Mouse (Mus musculus): ENCODE results near the gene Kif12. TPM values are rescaled to one million over a fixed set of nuclear protein-coding genes. Genes with fewer than 3 reads are reported as not detected.

Kif12 gene
- total and polyA plus RNA-seq, 2 experiments from 2014 or later: 0.19 TPM; not detected in 1

DNA sequence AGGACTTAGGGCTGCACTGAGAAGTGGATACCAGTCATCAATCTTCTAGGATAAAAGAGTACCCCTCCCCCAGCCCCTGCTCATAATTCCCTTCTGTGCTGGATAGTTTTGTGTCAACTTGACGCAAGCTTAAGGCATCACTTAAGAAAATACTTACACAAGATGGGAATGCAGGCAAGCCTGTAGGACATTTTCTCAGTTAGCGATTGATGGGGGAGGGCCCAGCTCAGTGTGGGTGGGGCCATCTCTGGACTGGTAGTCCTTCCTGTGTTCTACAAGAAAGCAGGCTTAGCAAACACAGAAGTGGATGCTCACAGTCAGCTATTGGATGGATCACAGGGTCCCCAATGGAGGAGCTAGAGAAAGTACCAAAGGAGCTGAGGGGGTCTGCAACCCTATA lies 22.4 kb upstream of the Kif12 start:
- ATAC-seq: no peak
- H3K36me3 ChIP-seq (ENCODE audit: insufficient read depth): no peaks in the 10 kb centered on the region
- 89% methylated on average over 2 of the region's 2 CpGs for WGBS

DNA sequence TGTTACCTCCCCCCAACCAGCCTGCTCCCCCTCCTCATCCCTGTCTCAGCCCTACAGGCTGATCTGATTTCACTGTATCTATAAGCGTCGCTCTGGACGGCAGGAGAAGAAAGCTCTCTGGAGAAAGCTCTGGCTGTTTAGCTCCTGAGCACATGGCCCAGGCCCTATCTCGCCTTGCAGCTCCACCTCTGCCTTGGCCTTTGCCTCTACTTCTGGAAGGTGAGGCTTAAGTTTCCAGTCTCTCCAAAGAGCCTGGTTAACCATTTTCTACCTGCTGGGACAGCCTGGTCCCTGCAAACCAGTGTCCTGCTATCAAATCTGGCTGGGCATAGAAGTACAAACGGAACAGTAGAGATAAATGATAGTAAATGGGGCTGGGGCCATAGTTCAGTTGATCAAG lies 19.7 kb upstream of the Kif12 start:
- no peak overlapping the region for H3K4me2 ChIP-seq (ENCODE audit: low read depth)
- H3K27me3 ChIP-seq (ENCODE audit: insufficient read depth, low read length): no peaks in the 10 kb centered on the region
- ATAC-seq (no peak), DNase-seq (no peak)
- TF ChIP-seq CTCF (IDR thresholded peaks at IDR 0.05; ENCODE audit: low read depth): no peak
- H3K36me3 ChIP-seq (ENCODE audit: insufficient read depth): no peaks in the 10 kb centered on the region
- H3K4me3 ChIP-seq (ENCODE audit: low read depth, low read length): no peak overlapping the region
- no peak overlapping the region for H3K27ac ChIP-seq (ENCODE audit: low read depth, low read length)
- WGBS: 79% methylated on average over 5 of the region's 5 CpGs
- H3K4me1 ChIP-seq (ENCODE audit: insufficient read depth): no peaks in the 10 kb centered on the region
- H3K9me3 ChIP-seq (ENCODE audit: low read length): no peaks in the 10 kb centered on the region
- H3K9ac ChIP-seq: no peak overlapping the region

More for the DNA sequence above, 22.4 kb upstream of the Kif12 start:
- Histone ChIP-seq H3K27ac (ENCODE audit: low read depth, low read length) (no peak overlapping the region), H3K9ac (no peak overlapping the region), H3K27me3 (ENCODE audit: insufficient read depth, low read length) (no peaks in the 10 kb centered on the region), H3K4me3 (ENCODE audit: low read depth, low read length) (no peak overlapping the region), H3K4me2 (ENCODE audit: low read depth) (no peak overlapping the region), H3K4me1 (ENCODE audit: insufficient read depth) (no peaks in the 10 kb centered on the region), H3K9me3 (ENCODE audit: low read length) (no peaks in the 10 kb centered on the region)
- no peak for DNase-seq
- no peak for TF ChIP-seq CTCF (IDR thresholded peaks at IDR 0.05; ENCODE audit: low read depth)

DNA sequence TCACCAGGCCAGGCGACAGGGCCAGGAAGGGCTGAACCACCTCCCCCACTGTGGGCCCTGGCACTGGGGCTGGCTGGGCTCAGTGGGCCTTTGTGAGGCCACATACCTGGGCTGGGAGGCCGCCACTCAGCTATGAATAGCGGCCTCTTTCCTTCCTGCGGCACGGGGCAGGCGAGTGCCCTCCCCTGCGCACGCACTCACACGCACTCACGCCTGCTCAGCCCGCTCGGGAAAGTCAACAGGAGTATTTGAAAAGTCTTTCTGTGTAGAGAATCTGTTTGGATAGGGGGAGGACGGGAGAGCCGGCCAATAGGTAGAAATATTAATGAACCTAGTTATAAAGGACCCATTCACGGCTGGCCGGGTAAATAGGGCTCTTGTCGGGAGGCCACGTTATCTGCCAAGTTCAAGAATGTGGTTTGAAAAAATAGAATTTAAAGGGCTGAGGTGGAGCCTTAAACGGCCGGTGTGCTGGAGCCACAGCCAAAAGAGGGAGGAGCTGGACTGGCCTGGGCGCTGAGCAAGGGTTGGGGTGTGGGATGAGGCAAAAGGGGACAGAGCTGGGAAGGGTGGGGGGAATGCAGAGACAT lies 14.4 kb upstream of the Kif12 start:
- Histone ChIP-seq H3K36me3 (ENCODE audit: insufficient read depth) (no peaks in the 10 kb centered on the region), H3K4me3 (ENCODE audit: low read depth, low read length) (no peak overlapping the region), H3K4me2 (ENCODE audit: low read depth) (no peak overlapping the region), H3K27ac (ENCODE audit: low read depth, low read length) (no peak overlapping the region), H3K27me3 (ENCODE audit: insufficient read depth, low read length) (no peaks in the 10 kb centered on the region), H3K4me1 (ENCODE audit: insufficient read depth) (no peaks in the 10 kb centered on the region), H3K9ac (no peak overlapping the region), H3K9me3 (ENCODE audit: low read length) (no peaks in the 10 kb centered on the region)
- whole genome bisulfite sequencing: 22% methylated on average over 21 of the region's 21 CpGs
- DNase-seq (no peak), ATAC-seq (peak; percentile 57)
- no peak for TF ChIP-seq CTCF (IDR thresholded peaks at IDR 0.05; ENCODE audit: low read depth)

DNA sequence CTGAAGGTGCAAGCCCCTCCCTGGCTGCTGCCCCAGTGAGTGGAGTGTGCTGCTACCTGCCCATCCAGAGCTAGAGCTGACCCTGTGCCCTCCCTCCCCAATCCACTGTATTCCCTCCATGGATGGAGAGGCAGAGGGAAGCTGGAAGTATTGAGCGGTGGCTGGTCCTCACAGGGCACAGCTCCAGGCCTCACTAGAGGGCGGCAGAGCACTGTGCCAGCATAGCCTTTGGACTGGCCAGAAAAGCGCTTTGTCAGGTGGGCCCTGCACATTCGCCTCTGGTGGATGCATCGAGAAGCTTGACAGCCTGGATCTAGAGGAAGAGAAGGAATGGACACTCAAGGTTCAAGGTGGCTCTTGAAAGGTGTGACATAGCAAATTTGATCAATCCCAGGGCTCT lies 9.6 kb upstream of the Kif12 start:
- Histone ChIP-seq H3K9ac (no peak overlapping the region), H3K27me3 (ENCODE audit: insufficient read depth, low read length) (no peaks in the 10 kb centered on the region), H3K36me3 (ENCODE audit: insufficient read depth) (no peaks in the 10 kb centered on the region), H3K9me3 (ENCODE audit: low read length) (no peaks in the 10 kb centered on the region), H3K4me2 (ENCODE audit: low read depth) (no peak overlapping the region), H3K4me3 (ENCODE audit: low read depth, low read length) (no peak overlapping the region), H3K4me1 (ENCODE audit: insufficient read depth) (no peaks in the 10 kb centered on the region), H3K27ac (ENCODE audit: low read depth, low read length) (no peak overlapping the region)
- peak; percentile 88 for TF ChIP-seq CTCF (IDR thresholded peaks at IDR 0.05; ENCODE audit: low read depth)
- WGBS: 9% methylated on average over 5 of the region's 5 CpGs
- ATAC-seq (peak; percentile 89), DNase-seq (peak; percentile 77)

DNA sequence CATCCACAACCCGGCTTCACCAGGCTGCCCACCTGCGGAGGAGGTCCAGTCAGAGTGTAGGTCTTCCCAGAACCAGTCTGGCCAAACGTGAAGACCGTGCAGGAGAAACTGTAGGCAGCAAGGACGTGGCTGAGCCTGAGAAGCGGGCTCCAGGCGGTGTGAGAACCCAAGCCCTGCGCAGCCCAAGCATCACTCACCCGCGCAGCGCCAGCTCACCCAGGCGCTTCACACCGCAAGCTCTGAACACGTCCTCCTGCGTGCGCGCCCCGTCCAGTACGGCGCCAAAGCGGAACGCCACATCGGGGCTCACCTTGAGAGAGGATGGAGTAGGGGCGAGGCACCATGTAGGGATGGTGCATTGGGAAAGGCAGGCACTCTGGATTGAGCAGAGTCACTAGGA lies 809 bp downstream of the Kif12 start:
- H3K9me3 ChIP-seq (ENCODE audit: low read length): no peaks in the 10 kb centered on the region
- H3K4me3 ChIP-seq (ENCODE audit: low read depth, low read length): no peak overlapping the region
- H3K27ac ChIP-seq (ENCODE audit: low read depth, low read length): no peak overlapping the region
- ATAC-seq (no peak), DNase-seq (no peak)
- TF ChIP-seq CTCF (IDR thresholded peaks at IDR 0.05; ENCODE audit: low read depth): no peak
- no peaks in the 10 kb centered on the region for H3K36me3 ChIP-seq (ENCODE audit: insufficient read depth)
- no peaks in the 10 kb centered on the region for H3K27me3 ChIP-seq (ENCODE audit: insufficient read depth, low read length)
- no peaks in the 10 kb centered on the region for H3K4me1 ChIP-seq (ENCODE audit: insufficient read depth)
- 65% methylated on average over 24 of the region's 24 CpGs for whole genome bisulfite sequencing
- H3K9ac ChIP-seq: no peak overlapping the region
- no peak overlapping the region for H3K4me2 ChIP-seq (ENCODE audit: low read depth)

DNA sequence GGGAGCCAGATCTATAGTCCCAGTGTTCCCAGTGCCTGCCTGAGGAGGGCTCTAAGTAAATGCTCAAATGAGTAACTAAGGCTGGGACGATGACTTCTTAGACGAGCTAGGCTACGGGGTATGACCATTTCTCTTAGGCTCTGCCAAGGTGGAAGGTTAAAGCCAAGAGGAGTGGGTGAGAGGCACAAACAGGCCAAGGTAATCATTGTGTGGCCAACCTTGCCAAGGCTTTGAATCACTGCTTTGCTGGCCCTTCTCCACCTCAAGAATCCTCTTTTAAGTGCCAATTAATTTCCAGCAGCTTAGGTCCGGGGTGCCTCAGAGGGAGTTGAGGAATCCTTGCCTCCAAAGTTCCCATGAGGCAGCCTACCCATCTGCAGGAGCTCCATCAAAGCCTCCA lies 1.9 kb downstream of the Kif12 start:
- H3K4me2 ChIP-seq (ENCODE audit: low read depth): no peak overlapping the region
- no peak overlapping the region for H3K4me3 ChIP-seq (ENCODE audit: low read depth, low read length)
- no peak overlapping the region for H3K9ac ChIP-seq
- DNase-seq (no peak), ATAC-seq (no peak)
- H3K27ac ChIP-seq (ENCODE audit: low read depth, low read length): no peak overlapping the region
- H3K9me3 ChIP-seq (ENCODE audit: low read length): no peaks in the 10 kb centered on the region
- no peaks in the 10 kb centered on the region for H3K27me3 ChIP-seq (ENCODE audit: insufficient read depth, low read length)
- H3K4me1 ChIP-seq (ENCODE audit: insufficient read depth): no peaks in the 10 kb centered on the region
- H3K36me3 ChIP-seq (ENCODE audit: insufficient read depth): no peaks in the 10 kb centered on the region
- TF ChIP-seq CTCF (IDR thresholded peaks at IDR 0.05; ENCODE audit: low read depth): no peak
- WGBS: 68% methylated on average over 4 of the region's 4 CpGs

DNA sequence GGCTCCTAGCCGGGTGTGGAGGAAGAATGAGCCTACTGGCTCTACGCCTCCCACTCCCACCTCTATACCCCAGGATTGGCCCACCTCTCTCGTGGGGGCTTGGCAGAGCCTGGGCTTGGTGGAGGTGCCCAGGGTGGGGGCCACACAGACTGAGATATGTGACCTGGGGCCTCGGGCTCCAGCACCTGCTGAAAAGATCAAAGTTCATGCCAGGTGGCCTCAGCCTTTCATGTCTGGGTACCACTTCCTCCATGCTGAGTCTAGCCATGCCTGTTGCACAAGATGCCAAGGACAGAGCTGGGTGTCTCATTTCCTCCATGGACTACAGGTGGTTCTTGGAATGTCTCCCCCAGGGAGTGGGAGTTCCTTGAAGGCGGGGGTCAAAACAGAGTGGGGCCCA lies 5.6 kb downstream of the Kif12 start:
- no peak for ATAC-seq
- TF ChIP-seq CTCF (IDR thresholded peaks at IDR 0.05; ENCODE audit: low read depth): no peak
- Histone ChIP-seq H3K4me3 (ENCODE audit: low read depth, low read length) (no peak overlapping the region), H3K9me3 (ENCODE audit: low read length) (no peaks in the 10 kb centered on the region), H3K9ac (no peak overlapping the region), H3K27ac (ENCODE audit: low read depth, low read length) (no peak overlapping the region), H3K4me2 (ENCODE audit: low read depth) (no peak overlapping the region), H3K27me3 (ENCODE audit: insufficient read depth, low read length) (no peaks in the 10 kb centered on the region), H3K4me1 (ENCODE audit: insufficient read depth) (no peaks in the 10 kb centered on the region), H3K36me3 (ENCODE audit: insufficient read depth) (no peaks in the 10 kb centered on the region)
- DNase-seq: no peak
- WGBS: 81% methylated on average over 5 of the region's 5 CpGs

All from forebrain, postnatal 0 days (tissue).